Mouse (Mus musculus): Measurements from ENCODE around the gene Arf5. TPM values are rescaled to one million over a fixed set of nuclear protein-coding genes. Genes with fewer than 3 reads are reported as not detected.

The Arf5 gene
- 119 and 160 TPM in 2 replicates for polyA plus RNA-seq (2021; fragmentation: Nextera tagmentation)
- long read RNA-seq, experiment 1, transcript Arf5-201 (6 exons, 1,116 nt), result major isoform, 172 of 197 reads
- long read RNA-seq, experiment 1, partial matches to known transcripts, result 24 of 197 reads
- long read RNA-seq, experiment 1, other reads (novel, unspliced or antisense), result 1 of 197 reads
- long read RNA-seq, experiment 2, transcript Arf5-201 (6 exons, 1,116 nt), result major isoform, 218 of 236 reads
- long read RNA-seq, experiment 2, partial matches to known transcripts, result 15 of 236 reads
- long read RNA-seq, experiment 2, other reads (novel, unspliced or antisense), result 3 of 236 reads

GRCm38 (mm10) chr6:28423313-28423712 lies at the start of gene Arf5:
Gene Arf5, plus strand, starts transcription at chr6:28423560.

DNA sequence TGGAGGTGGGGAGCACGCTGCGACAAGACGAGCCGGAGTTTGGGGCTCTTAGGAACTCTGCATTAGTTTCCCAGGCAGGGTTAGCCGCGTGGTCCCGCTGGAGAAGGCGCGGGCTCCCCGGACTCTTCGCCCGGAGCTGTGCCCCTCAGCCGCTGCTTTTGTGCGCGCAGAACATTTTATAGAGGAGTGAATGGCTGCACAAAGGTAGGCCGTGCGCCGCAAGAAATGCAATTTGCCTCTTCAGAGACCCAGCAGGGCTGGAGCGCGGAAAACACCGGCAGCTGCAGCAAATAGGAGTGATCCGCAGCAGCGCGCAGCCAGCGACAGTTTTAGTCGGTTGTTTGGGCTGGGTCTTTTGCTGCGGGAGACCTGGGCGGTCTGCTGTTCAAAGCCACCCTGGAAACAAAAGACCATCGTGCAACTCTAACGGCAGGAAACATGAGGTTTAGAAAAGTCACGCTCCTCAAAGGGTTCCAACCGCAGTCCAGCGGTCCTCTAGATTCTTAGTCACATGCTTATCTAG lies 25.6 kb upstream of the Arf5 start, which contains the start of gene Zfp800:
Gene Zfp800 (minus strand): TSS at position 325 of the 523 bp plus-strand sequence.

GRCm38 (mm10) chr6:28427096-28427839 lies 3.9 kb downstream of the Arf5 start, which contains the start of gene Fscn3:
Gene Fscn3, plus strand, starts transcription at chr6:28427789.

GRCm38 (mm10) chr6:28428290-28428689 lies 4.9 kb downstream of the Arf5 start, which contains the start of gene Gcc1:
Gene Gcc1, minus strand, starts transcription at chr6:28428390.

GRCm38 (mm10) chr6:28449253-28449652 lies 25.9 kb downstream of the Arf5 start, which contains the start of gene Pax4:
Gene Pax4, minus strand, starts transcription at chr6:28449353.

GRCm38 (mm10) chr6:28474839-28475238 lies 51.5 kb downstream of the Arf5 start, which contains the start of gene Snd1:
Gene Snd1, plus strand, starts transcription at chr6:28475139.

Other genes starting within 250 kb of the Arf5 start
- 14.1 and 14.4 TPM in 2 replicates for gene Zfp800, start 25.6 kb upstream of the Arf5 start, polyA plus RNA-seq (2021; fragmentation: Nextera tagmentation)
- gene Fscn3, start 4.2 kb downstream of the Arf5 start, polyA plus RNA-seq (2021; fragmentation: Nextera tagmentation), result not detected in 2 replicates
- 3.7 and 5.0 TPM in 2 replicates for gene Gcc1, start 4.8 kb downstream of the Arf5 start, polyA plus RNA-seq (2021; fragmentation: Nextera tagmentation)
- gene Pax4, start 25.8 kb downstream of the Arf5 start, polyA plus RNA-seq (2021; fragmentation: Nextera tagmentation), result not detected in 2 replicates
- gene Snd1, start 51.6 kb downstream of the Arf5 start, polyA plus RNA-seq (2021; fragmentation: Nextera tagmentation), result 36.2 and 42.6 TPM in 2 replicates